Mouse (Mus musculus) embryonic facial prominence, embryonic 12.5 days (tissue): ENCODE data around the gene Cnfn. TPM values are rescaled to one million over a fixed set of nuclear protein-coding genes. Genes with fewer than 3 reads are reported as not detected.
"Not testable (repeated sequence)": the region's sequence is repeated elsewhere in the genome, so short reads cannot be mapped to it uniquely, and the experiment has no call there.

ENCODE experiments used
- ATAC-seq: fragments of 200-750 bp; cut with Nextera tagmentation; 2 replicates; pipeline ENCODE4 v1.8.0; 2017; ENCODE audit not compliant: insufficient number of reproducible peaks, insufficient read depth, low FRiP score, low TSS enrichment
- H3K27ac ChIP-seq: fragments of 300-500 bp; sonication (generic); 2 replicates; pipeline ENCODE4 v1.5.1; 2016; ENCODE audit warnings: mild to moderate bottlenecking
- H3K27me3 ChIP-seq: fragments of 300-500 bp; sonication (generic); 2 replicates; pipeline ENCODE4 v1.6.1; 2016; ENCODE audit warnings: mild to moderate bottlenecking, moderate library complexity
- H3K36me3 ChIP-seq: fragments of 300-500 bp; sonication (generic); 2 replicates; pipeline ENCODE4 v1.6.1; 2016; ENCODE audit warnings: mild to moderate bottlenecking
- H3K4me1 ChIP-seq: fragments of 300-500 bp; sonication (generic); 2 replicates; pipeline ENCODE4 v1.6.1; 2016
- H3K4me2 ChIP-seq: fragments of 300-500 bp; sonication (generic); replicated peaks from 2 replicates; pipeline ENCODE4 v1.6.1; 2016; ENCODE audit warnings: mild to moderate bottlenecking, moderate library complexity
- H3K4me3 ChIP-seq: fragments of 300-500 bp; sonication (generic); 2 replicates; pipeline ENCODE4 v1.5.1; 2016; ENCODE audit warnings: mild to moderate bottlenecking
- H3K9ac ChIP-seq: fragments of 300-500 bp; sonication (generic); 2 replicates; pipeline ENCODE4 v1.6.1; 2016; ENCODE audit warnings: mild to moderate bottlenecking, moderate library complexity
- H3K9me3 ChIP-seq: fragments of 300-500 bp; sonication (generic); 2 replicates; pipeline ENCODE4 v1.6.1; 2016; ENCODE audit warnings: mild to moderate bottlenecking, moderate library complexity
- WGBS: fragments of 180-500 bp; shearing (Covaris S2); methylation state at CpG from one replicate; pipeline ENCODE4 v1.1.7; 2016; 5-methylcytosine and 5-hydroxymethylcytosine counted together
- polyA plus RNA-seq: library from polyadenylated mRNA; unstranded; fragments of >200 nt; fragmentation: Nextera tagmentation; extraction: Ambion mirVana; gene quantifications from 2 replicates; pipeline ENCODE4 v1.2.1, GENCODE M21; 2016

Cnfn gene
- polyA plus RNA-seq, 1 experiment from 2014 or later = 0.86 TPM

- Histone ChIP-seq H3K9me3 (no peaks in the 10 kb centered on the region), H3K27ac (no peak overlapping the region), H3K36me3 (peaks cover 91% of the 10 kb centered on the region), H3K4me3 (no peak overlapping the region), H3K4me2 (no peak overlapping the region), H3K9ac (no peak overlapping the region), H3K4me1 (no peaks in the 10 kb centered on the region), H3K27me3 (no peaks in the 10 kb centered on the region)
- no peak for ATAC-seq
- WGBS = 68% methylated on average over 19 of the region's 19 CpGs
Observed at GRCm38 (mm10) chr7:25358721-25359206, 10.8 kb downstream of the Cnfn start.

GRCm38 (mm10) chr7:25348861-25349260 lies 20.7 kb downstream of the Cnfn start:
- Histone ChIP-seq H3K4me1 (no peaks in the 10 kb centered on the region), H3K9me3 (peaks cover 15% of the 10 kb centered on the region), H3K27ac (no peak overlapping the region), H3K27me3 (no peaks in the 10 kb centered on the region), H3K9ac (no peak overlapping the region), H3K36me3 (peaks cover 97% of the 10 kb centered on the region), H3K4me2 (no peak overlapping the region), H3K4me3 (no peak overlapping the region)
- no peak for ATAC-seq
- 82% methylated on average over 8 of the region's 8 CpGs for WGBS

- Histone ChIP-seq H3K27me3 (no peaks in the 10 kb centered on the region), H3K36me3 (peaks cover 80% of the 10 kb centered on the region), H3K4me3 (no peak overlapping the region), H3K9ac (no peak overlapping the region), H3K9me3 (no peaks in the 10 kb centered on the region), H3K4me1 (no peaks in the 10 kb centered on the region), H3K27ac (no peak overlapping the region), H3K4me2 (no peak overlapping the region)
- no peak for ATAC-seq
- WGBS = 84% methylated on average over 20 of the region's 20 CpGs
Observed at GRCm38 (mm10) chr7:25341000-25341784, 28.3 kb downstream of the Cnfn start.

GRCm38 (mm10) chr7:25339329-25339728 lies 30.2 kb downstream of the Cnfn start:
- H3K36me3 ChIP-seq = peaks cover 81% of the 10 kb centered on the region
- H3K4me2 ChIP-seq = no peak overlapping the region
- no peak for ATAC-seq
- no peaks in the 10 kb centered on the region for H3K27me3 ChIP-seq
- H3K4me1 ChIP-seq = no peaks in the 10 kb centered on the region
- H3K27ac ChIP-seq = no peak overlapping the region
- no peak overlapping the region for H3K4me3 ChIP-seq
- no peaks in the 10 kb centered on the region for H3K9me3 ChIP-seq
- WGBS = 88% methylated on average over 9 of the region's 9 CpGs
- H3K9ac ChIP-seq = no peak overlapping the region

- no peak for ATAC-seq
- Histone ChIP-seq H3K4me2 (no peak overlapping the region), H3K9ac (no peak overlapping the region), H3K4me3 (no peak overlapping the region), H3K36me3 (peaks cover 71% of the 10 kb centered on the region), H3K27ac (no peak overlapping the region), H3K4me1 (no peaks in the 10 kb centered on the region), H3K9me3 (no peaks in the 10 kb centered on the region), H3K27me3 (no peaks in the 10 kb centered on the region)
- WGBS = 81% methylated on average over 12 of the region's 12 CpGs
Observed at GRCm38 (mm10) chr7:25334472-25334871, 35.1 kb downstream of the Cnfn start.

GRCm38 (mm10) chr7:25333596-25334307 lies 35.8 kb downstream of the Cnfn start:
- no peaks in the 10 kb centered on the region for H3K4me1 ChIP-seq
- H3K9ac ChIP-seq = no peak overlapping the region
- H3K9me3 ChIP-seq = no peaks in the 10 kb centered on the region
- no peak overlapping the region for H3K27ac ChIP-seq
- H3K36me3 ChIP-seq = peaks cover 72% of the 10 kb centered on the region
- no peak overlapping the region for H3K4me2 ChIP-seq
- WGBS = 43% methylated on average over 16 of the region's 16 CpGs
- ATAC-seq = no peak
- no peak overlapping the region for H3K4me3 ChIP-seq
- no peaks in the 10 kb centered on the region for H3K27me3 ChIP-seq

GRCm38 (mm10) chr7:25326233-25326632 lies 43.3 kb downstream of the Cnfn start:
- H3K4me2 ChIP-seq = no peak overlapping the region
- H3K36me3 ChIP-seq = peaks cover 31% of the 10 kb centered on the region
- no peak overlapping the region for H3K27ac ChIP-seq
- 64% methylated on average over 8 of the region's 8 CpGs for WGBS
- H3K27me3 ChIP-seq = no peaks in the 10 kb centered on the region
- no peak for ATAC-seq
- no peak overlapping the region for H3K4me3 ChIP-seq
- H3K9ac ChIP-seq = no peak overlapping the region
- no peaks in the 10 kb centered on the region for H3K9me3 ChIP-seq
- peaks cover 14% of the 10 kb centered on the region for H3K4me1 ChIP-seq

- H3K9ac ChIP-seq, H3K4me2 ChIP-seq, H3K9me3 ChIP-seq, H3K27ac ChIP-seq, H3K27me3 ChIP-seq, H3K4me3 ChIP-seq, ATAC-seq: not testable (repeated sequence)
- Histone ChIP-seq H3K4me1 (peaks cover 16% of the 10 kb centered on the region), H3K36me3 (peaks cover 23% of the 10 kb centered on the region)
- WGBS = 89% methylated on average over 6 of the region's 6 CpGs
Observed at GRCm38 (mm10) chr7:25325431-25325830, 44.1 kb downstream of the Cnfn start.

- peaks cover 16% of the 10 kb centered on the region for H3K4me1 ChIP-seq
- H3K27ac ChIP-seq = peak overlapping the region; percentile 66; the same call in 1 of the 2 replicates
- 85% methylated on average over 2 of the region's 2 CpGs for WGBS
- H3K4me2 ChIP-seq = no peak overlapping the region
- no peak overlapping the region for H3K9ac ChIP-seq
- ATAC-seq = no peak
- H3K4me3 ChIP-seq = no peak overlapping the region
- H3K36me3 ChIP-seq = peaks cover 5% of the 10 kb centered on the region
- H3K9me3 ChIP-seq = no peaks in the 10 kb centered on the region
- no peaks in the 10 kb centered on the region for H3K27me3 ChIP-seq
Observed at GRCm38 (mm10) chr7:25323219-25323618, 46.3 kb downstream of the Cnfn start.

- Histone ChIP-seq H3K27ac (peak overlapping the region; percentile 97), H3K4me1 (peaks cover 23% of the 10 kb centered on the region), H3K9ac (no peak overlapping the region), H3K4me3 (peak overlapping the region; percentile 16), H3K4me2 (peak overlapping the region; percentile 36), H3K36me3 (0 out of 2 replicates have a peak, but pooled peaks cover 4% of the 10 kb centered on the region), H3K9me3 (no peaks in the 10 kb centered on the region), H3K27me3 (no peaks in the 10 kb centered on the region)
- peak; percentile 85 for ATAC-seq
- 2% methylated on average over 6 of the region's 6 CpGs for WGBS
Observed at GRCm38 (mm10) chr7:25322058-25322484, 47.5 kb downstream of the Cnfn start.
